Mouse (Mus musculus) lung, adult 2 months (tissue): ENCODE data around the gene Ugt1a5.

Experiments used
- CTCF ChIP-seq: fragments of 200-500 bp; IDR thresholded peaks from 2 replicates; pipeline ENCODE4 v1.5.1; 2011; ENCODE audit warnings: mild to moderate bottlenecking, low read length, control low read depth; ENCODE audit not compliant: insufficient read depth
- POLR2A ChIP-seq: fragments of 200-500 bp; IDR thresholded peaks from 2 replicates; pipeline ENCODE4 v1.6.1; 2011; ENCODE audit warnings: low read depth, mild to moderate bottlenecking, control low read depth, low read length, borderline replicate concordance; ENCODE audit errors: extremely low read depth

DNA sequence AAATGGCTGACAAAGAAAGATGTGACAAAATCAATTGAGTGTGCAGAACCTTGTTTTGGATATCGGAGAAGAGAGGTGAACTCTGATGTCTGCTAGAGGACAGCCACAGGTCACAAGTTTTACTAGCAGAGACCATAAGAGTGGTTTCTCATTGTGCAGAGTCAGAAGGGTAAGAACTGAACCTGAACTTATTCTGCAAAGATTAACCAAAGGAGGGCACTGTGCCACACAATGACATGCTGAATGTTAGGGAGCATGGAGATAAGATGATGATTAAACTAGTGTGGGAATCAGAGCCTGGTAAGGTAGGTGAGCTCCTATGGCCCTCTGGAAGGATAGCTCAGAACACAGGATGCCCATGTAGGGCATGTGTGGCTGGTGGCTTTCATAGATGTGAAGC is 29.9 kb downstream of the Ugt1a5 start:
- TF ChIP-seq POLR2A: no peak
- TF ChIP-seq CTCF: no peak
